Mouse (Mus musculus) cerebellum, adult 2 months (tissue): ENCODE measurements around the gene Iah1.

Experiments used
- CTCF ChIP-seq: fragments of 200-500 bp; IDR thresholded peaks from 2 replicates; pipeline ENCODE4 v1.5.1; 2011; ENCODE audit warnings: low read depth, mild to moderate bottlenecking, control low read depth, low read length, moderate library complexity, borderline replicate concordance; ENCODE audit not compliant: insufficient read depth
- POLR2A ChIP-seq: fragments of 200-500 bp; IDR thresholded peaks from 2 replicates; pipeline ENCODE4 v1.6.1; 2011; ENCODE audit warnings: low read length, control low read depth, borderline replicate concordance; ENCODE audit not compliant: insufficient read depth

DNA sequence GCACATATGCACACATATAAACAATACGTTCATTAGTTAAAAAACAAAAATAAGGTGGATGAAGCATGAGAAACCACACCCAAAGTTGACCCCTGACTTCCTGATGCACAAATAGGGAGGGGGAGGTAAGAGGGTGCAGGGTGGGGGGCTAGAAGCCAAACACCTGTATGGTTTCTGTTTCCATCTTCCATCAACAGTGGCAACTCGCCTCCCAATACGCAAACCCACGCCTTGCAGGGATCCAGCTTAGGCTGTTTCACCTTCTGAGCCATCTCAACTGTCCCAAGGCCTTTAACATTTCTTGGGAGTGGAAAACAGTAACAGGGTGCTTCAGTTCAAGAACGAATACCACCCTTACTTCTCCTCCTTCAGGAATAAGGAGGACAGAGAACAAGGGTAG is 21.0 kb downstream of the Iah1 start:
- TF ChIP-seq CTCF = no peak
- TF ChIP-seq POLR2A = no peak
